Mouse (Mus musculus): ENCODE measurements around the gene Cpeb4.
"Not testable (repeated sequence)": the region's sequence is repeated elsewhere in the genome, so short reads cannot be mapped to it uniquely, and the experiment has no call there.

The Cpeb4 gene

DNA sequence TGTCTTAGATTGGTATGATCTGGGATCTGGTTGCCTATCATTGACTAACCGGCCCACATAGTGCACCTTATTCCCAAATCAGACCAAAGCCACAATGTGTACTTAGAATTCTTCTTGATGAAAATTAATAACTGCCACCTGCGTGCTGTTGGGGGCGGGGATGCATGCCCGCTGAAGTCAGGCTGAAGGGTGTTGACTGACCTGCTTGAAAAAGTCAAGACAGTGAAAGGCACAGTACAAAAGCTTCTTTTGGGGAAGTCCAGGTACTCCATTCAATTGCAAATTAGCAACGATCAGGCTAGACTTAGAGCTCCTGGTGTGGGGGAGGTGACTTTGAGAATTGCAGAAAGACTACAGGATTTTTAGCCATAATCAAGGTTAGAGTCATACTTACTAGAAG lies 108.1 kb downstream of the Cpeb4 start:
- DNase-seq = not testable (repeated sequence)

DNA sequence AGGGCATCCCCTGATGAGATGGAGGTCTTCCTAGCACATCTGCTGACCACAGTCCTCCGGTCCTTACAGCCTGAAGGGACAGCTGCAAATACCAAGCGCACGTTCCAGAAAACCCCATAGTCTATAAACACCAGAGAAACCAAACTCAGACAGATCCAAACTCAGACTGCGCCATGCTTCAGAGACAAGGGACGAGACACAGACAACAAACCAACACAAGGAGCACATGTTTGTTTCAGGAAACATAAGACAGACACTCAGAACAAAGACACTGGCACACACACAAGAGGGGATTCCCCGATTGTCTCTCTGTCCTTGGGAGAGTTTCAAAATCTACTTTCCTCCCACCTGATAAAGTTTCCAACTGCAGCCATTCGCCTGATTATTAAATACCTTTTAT lies 109.8 kb downstream of the Cpeb4 start:
- no peak for DNase-seq

DNA sequence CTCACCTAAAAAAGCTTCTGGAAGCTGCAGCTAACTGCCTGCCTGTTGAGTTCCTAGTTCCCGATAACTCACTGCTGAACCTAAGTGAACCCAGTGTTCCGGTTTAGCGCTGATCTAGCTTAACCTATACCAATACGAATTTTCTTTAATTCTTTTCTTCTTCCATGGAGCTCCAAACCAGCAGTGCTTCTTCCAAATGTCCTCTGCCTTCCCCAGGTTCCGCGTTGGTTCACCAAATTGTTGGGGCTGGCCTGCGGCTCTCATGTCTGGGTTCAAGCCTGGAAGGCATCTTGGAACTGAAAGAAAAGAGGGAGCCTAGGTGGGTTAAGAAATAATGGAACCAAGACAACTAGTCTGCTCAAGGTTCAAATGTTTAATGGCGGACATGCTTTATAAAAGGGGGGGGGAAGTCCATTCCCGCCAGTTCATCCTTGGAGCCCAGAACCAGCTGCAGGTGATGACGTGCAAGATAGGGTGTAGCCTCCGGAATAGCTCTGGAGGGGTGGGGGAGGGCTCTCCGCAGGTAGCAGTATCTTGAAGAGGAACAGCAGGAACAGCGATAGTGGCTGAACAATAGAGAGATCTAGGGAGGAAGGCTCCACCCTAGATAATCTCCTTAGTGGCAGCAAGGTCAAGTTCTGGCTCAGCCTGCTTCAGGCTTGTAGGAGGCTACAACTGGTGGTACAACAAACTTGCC lies 110.4 kb downstream of the Cpeb4 start:
- DNase-seq = not testable (repeated sequence)

DNA sequence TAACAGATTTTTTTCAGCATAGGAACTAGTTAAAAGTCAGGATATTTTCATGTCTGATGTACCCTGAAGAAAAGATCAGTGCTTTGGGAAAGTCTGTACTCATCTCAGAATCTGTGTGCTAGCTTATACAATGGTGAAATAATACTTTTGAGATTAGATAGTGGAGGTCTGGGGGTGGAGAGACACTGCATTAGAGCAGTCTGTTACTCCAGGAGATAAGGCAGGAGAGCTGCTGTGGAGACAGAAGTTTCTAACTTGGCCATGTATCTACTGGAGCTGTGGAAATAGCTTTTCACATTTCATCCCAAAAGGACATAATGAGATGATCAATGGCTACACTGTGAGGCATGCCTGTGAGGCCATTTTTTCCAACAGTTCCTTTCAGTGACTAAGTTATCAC lies 111.2 kb downstream of the Cpeb4 start:
- DNase-seq = no peak

- DNase-seq = no peak
Measured at GRCm38 (mm10) chr11:31984786-31985185, 112.8 kb downstream of the Cpeb4 start.
